Mouse (Mus musculus) embryonic stem cell, embryonic (primary cell): ENCODE measurements around the gene Fhad1.

Source experiments
- CTCF ChIA-PET, 4 experiments: fragments of 300-600 bp in 2 of 4; fragments of 350-600 bp in 2 of 4; sonication (Branson Sonifier 250); formaldehyde crosslinking; loops; one replicate each; lab custom pipeline; 2022; ENCODE audit warnings: inconsistent platforms in 2 of 4; lab: Charles Lee
- POLR2A ChIA-PET, 4 experiments: fragments of 300-600 bp in 2 of 4; fragments of 350-600 bp in 2 of 4; sonication (Branson Sonifier 250); formaldehyde crosslinking; loops; one replicate each; lab custom pipeline; 2022; ENCODE audit warnings: antibody characterized with exemption in 4 of 4, inconsistent platforms in 1 of 4; lab: Charles Lee

Fhad1 gene

GRCm38 (mm10) chr4:142008206-142008605, 6.7 kb downstream of the Fhad1 start:
- CTCF ChIA-PET: interaction anchor here in 2 of 4 experiments (0.6 to 1.7 kb wide), 4 partner anchors 10 to 1341 kb away, joined by 3 to 4 read pairs (median 3); no protein-coding TSS in a partner anchor
- POLR2A ChIA-PET: interaction anchor here in 3 of 4 experiments (0.5 to 10.3 kb wide), 7 partner anchors 35 to 1305 kb away, joined by 3 to 92 read pairs (median 3); no protein-coding TSS in a partner anchor

DNA sequence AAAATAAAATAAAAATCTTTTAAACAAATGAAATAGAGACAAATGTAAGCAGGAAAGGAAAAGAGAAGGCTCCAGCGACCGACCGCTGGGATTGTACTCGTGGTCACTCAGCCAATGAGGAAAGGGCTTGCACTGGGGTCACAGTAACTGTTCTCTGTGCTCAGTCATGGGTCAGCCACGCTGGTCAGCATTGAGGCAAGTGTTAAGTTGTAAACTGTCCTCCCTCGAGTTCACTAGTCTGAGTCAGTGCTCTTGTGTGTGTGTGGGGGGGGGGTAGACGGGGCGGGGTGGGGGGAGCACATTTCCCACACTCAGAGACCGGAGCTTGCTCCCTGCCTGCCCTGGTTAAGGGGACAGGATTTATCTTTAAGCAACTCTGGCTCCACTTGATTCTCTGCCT, 14.3 kb downstream of the Fhad1 start:
- ChIA-PET POLR2A (interaction anchor here in 1 of 4 experiments (0.9 kb wide), 1 partner anchor 70 kb away, joined by 3 read pairs; no protein-coding TSS in a partner anchor), CTCF (interaction anchor here in 1 of 4 experiments (0.6 kb wide), 1 partner anchor 636 kb away, joined by 8 read pairs; no protein-coding TSS in a partner anchor)

GRCm38 (mm10) chr4:141999494-142000074, 15.3 kb downstream of the Fhad1 start:
- CTCF ChIA-PET: interaction anchor here (0.6 to 1.7 kb wide), 7 partner anchors 8 to 219 kb away, joined by 3 to 8 read pairs (median 3); partner anchors contain the start of gene Fhad1 (in 1 of the 4)
- POLR2A ChIA-PET: interaction anchor here in 3 of 4 experiments (0.6 to 2.5 kb wide), 11 partner anchors 11 to 1328 kb away, joined by 3 to 9 read pairs (median 3); partner anchors contain the start of gene Fhad1 (in 1 of the 3)

DNA sequence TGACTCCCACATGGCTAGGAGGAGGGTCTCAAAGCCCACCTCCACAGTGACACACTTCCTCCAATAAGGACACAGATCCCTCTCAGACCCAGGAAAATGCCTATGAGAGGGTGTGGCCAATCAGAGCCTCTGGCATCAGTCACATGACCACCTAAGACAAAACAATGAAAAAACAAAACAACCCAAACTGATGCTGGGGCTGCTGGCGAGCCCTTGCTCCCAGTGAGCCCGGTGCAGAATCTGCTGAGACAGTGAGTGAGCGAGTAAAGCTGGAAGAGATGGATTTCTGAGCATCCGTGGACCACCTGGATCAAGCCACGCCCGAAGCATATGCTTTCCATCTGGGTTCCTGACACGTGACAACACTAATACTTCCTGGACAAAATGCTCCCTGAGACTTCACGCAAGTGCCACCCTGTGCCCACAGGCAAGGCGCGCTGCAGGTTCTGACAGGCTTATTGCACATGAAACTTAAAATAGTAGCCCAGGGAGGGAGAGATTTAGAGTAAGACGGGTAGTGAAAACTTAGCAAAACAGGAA, 16.5 kb downstream of the Fhad1 start:
- POLR2A ChIA-PET: interaction anchor here in 2 of 4 experiments (0.7 to 2.5 kb wide), 10 partner anchors 15 to 157 kb away, joined by 3 to 9 read pairs (median 3); partner anchors contain the start of gene Fhad1 (in 2 of the 2)
- CTCF ChIA-PET: interaction anchor here in 1 of 4 experiments (1.6 to 1.7 kb wide), 2 partner anchors 9 to 17 kb away, joined by 4 read pairs; partner anchors contain the start of gene Fhad1

GRCm38 (mm10) chr4:141996880-141997279, 18.0 kb downstream of the Fhad1 start:
- ChIA-PET POLR2A (interaction anchor here in 2 of 4 experiments (0.6 to 1.3 kb wide), 2 partner anchors 14 to 142 kb away, joined by 3 read pairs; no protein-coding TSS in a partner anchor), CTCF (interaction anchor here in 1 of 4 experiments (0.6 kb wide), 1 partner anchor 10 kb away, joined by 3 read pairs; no protein-coding TSS in a partner anchor)

DNA sequence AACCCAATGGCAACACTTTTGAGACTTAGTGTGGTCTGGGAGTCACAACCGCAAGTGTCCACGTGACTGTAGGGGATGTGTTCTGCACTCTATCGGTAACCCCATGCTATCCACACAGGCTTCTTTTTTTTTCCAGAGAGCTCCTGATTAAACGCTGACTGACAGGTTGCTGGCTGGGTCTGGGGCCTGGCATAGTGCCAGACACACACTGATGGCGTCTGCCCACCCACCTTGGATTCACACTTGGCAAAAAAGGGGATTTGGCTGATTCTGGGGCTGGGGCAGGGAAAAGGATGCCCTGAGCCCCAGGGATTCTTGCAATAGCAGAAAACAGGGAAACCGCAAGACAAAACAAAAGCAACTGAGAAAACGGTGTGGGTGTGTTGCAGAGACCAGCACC, 18.8 kb downstream of the Fhad1 start:
- CTCF ChIA-PET: no interaction called here
- POLR2A ChIA-PET: interaction anchor here in 1 of 4 experiments (0.6 to 1.0 kb wide), 3 partner anchors 74 to 142 kb away, joined by 3 read pairs; no protein-coding TSS in a partner anchor

- CTCF ChIA-PET: interaction anchor here in 3 of 4 experiments (0.6 to 1.7 kb wide), 9 partner anchors 8 to 404 kb away, joined by 3 to 6 read pairs (median 4); no protein-coding TSS in a partner anchor
- POLR2A ChIA-PET: interaction anchor here (0.6 to 1.9 kb wide), 20 partner anchors 9 to 355 kb away, joined by 3 to 11 read pairs (median 4); partner anchors contain the start of genes Fhad1 (in 1 of the 4) and Tmem51 (in 1 of the 4)
Measured at GRCm38 (mm10) chr4:141994062-141994471, 20.8 kb downstream of the Fhad1 start.

- CTCF ChIA-PET: interaction anchor here in 3 of 4 experiments (0.5 to 1.7 kb wide), 14 partner anchors 10 to 781 kb away, joined by 3 to 8 read pairs (median 4); no protein-coding TSS in a partner anchor
- POLR2A ChIA-PET: interaction anchor here in 3 of 4 experiments (0.6 to 1.9 kb wide), 20 partner anchors 9 to 174 kb away, joined by 3 to 11 read pairs (median 4); partner anchors contain the start of genes Fhad1 (in 1 of the 3) and Tmem51 (in 1 of the 3)
Measured at GRCm38 (mm10) chr4:141993347-141994061, 21.4 kb downstream of the Fhad1 start.

DNA sequence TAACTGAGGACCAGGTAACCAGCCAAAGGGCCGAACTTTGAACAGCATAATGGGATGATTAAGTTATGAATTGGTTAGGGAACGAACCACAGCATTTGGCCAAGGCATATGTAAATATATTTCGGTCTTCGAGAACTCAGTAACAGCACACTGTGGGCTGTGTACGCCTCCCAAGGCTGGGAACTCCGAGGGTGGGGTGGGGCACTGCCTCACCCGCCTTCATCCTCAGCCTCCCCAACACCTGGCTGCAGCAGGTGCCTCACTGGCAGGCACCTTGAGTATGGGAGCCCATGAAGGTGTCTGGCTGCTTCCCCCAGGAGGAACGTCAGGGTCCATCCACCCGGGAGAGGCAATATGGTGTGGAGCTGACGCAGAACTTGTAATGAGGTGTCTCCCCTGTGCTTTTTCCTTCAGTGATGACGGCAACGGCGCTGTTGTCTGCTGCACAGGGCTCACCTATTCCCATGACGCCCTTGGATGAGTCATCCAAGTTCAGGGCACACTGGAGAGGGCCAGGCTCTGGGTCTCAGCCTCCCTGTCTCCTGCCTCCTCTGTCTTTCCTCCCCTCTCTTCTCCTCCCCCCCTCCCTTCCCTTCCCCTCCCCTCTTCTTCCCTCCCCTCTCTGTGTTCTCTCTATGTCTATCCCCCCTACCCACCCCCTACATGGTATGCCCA, 22.2 kb downstream of the Fhad1 start:
- CTCF ChIA-PET: interaction anchor here in 1 of 4 experiments (0.8 to 0.9 kb wide), 2 partner anchors 9 to 563 kb away, joined by 3 to 8 read pairs; no protein-coding TSS in a partner anchor
- POLR2A ChIA-PET: interaction anchor here in 2 of 4 experiments (0.7 to 1.4 kb wide), 4 partner anchors 9 to 92 kb away, joined by 3 to 5 read pairs (median 4); partner anchors contain the start of gene Tmem51 (in 1 of the 2)

- ChIA-PET CTCF (interaction anchor here in 1 of 4 experiments (0.7 kb wide), 1 partner anchor 133 kb away, joined by 4 read pairs; no protein-coding TSS in a partner anchor), POLR2A (no interaction called here)
Measured at GRCm38 (mm10) chr4:141988178-141988577, 26.7 kb downstream of the Fhad1 start.

DNA sequence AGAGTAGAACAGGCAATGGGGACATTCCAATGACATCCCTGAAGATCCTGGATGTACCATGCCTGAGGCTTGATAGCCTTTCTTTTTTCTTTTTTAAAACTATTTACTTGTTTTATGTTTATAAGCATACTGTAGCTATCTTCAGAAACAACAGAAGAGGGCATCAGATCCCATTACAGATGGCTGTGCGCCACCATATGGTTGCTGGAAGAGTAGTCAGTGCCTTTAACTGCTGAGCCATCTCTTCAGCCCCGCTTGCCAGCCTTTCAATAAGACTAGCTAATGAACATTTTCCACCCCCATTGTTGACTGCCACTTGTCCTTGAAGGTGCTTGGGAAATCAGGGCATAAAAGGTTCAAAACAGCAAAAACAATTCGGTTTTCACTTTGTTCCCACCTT, 31.2 kb downstream of the Fhad1 start:
- CTCF ChIA-PET: interaction anchor here in 3 of 4 experiments (0.6 to 1.8 kb wide), 11 partner anchors 9 to 601 kb away, joined by 3 to 10 read pairs (median 3); partner anchors contain the start of gene Fhad1 (in 1 of the 3)
- POLR2A ChIA-PET: interaction anchor here in 3 of 4 experiments (0.5 to 1.3 kb wide), 6 partner anchors 8 to 282 kb away, joined by 3 to 4 read pairs (median 3); no protein-coding TSS in a partner anchor

DNA sequence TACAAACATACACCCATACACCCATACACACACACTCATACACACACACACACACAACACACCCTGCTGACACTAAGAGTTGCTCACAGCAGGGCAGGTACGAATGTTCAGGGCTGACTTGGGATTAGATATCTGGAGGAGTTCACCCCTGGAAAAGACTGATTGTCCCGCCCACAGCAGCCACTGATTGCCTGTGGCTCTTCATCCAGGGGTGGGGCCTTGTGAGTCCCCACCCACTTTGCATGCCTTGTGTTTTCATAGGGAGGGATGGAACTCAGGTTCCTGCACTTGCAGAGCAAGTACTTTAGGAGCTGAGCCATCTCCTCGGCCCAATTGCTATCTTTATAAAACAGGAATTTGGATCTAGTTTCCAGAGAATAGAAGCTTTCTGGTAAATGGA, 33.4 kb downstream of the Fhad1 start:
- ChIA-PET POLR2A (interaction anchor here in 1 of 4 experiments (0.5 to 1.0 kb wide), 5 partner anchors 13 to 280 kb away, joined by 3 to 6 read pairs (median 3); no protein-coding TSS in a partner anchor), CTCF (no interaction called here)

DNA sequence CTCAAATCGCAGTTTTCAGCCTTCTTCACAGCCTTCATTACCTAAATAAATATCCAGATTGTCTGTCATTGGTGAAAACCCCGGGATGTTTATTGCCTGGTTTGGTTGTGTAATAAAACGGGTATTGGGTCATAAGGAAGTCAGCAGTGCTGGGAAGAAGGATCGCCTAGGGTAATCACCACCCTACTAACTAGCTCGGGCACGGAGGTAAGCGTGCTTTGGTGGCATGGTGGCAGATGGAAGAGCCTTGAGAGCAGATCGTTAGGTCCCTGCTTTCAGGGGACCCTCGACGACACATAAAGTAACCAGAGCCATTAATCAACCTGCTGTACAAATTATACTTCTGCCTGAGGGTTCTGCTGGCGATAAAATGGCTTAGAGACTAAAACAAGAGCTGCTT, 36.3 kb downstream of the Fhad1 start:
- ChIA-PET POLR2A (no interaction called here), CTCF (interaction anchor here in 1 of 4 experiments (1.4 kb wide), 1 partner anchor 27 kb away, joined by 4 read pairs; no protein-coding TSS in a partner anchor)

DNA sequence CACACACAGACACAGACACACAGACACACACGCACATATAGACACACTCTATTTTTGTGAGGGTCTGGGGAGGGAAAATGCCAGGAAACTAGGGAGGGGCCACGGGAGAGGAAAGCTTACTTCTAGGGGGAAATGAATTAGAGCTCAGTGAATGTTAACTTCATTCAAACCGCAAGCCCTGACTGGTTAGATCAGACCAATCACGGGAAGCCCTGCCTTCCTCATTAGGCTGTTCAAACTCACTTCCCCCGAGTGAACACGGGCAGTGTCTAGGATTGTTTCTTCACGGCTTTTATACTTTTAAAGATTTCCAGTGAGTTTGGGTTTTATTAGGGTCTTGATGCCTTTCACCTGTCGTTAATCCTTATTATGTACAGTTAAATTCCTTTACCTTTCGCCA, 37.5 kb downstream of the Fhad1 start:
- POLR2A ChIA-PET: no interaction called here

DNA sequence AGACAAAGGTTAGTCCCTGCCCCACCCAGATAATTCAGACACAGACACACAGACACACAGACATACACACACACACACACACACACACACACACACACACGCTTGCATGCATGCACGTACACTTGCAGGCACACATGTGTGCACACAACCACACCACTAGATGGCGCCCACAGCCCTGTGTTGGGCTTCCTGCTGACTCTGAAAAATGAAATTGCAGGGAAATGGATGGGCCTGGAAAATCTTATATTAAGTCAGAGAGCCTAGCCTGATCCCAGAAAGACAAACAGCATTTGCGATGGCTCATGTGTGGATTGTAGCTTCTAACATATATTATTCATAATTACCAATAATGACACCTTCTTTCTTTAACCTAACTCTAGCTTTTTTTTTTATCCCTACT, 38.7 kb downstream of the Fhad1 start:
- CTCF ChIA-PET: interaction anchor here (0.5 to 2.1 kb wide), 21 partner anchors 9 to 1359 kb away, joined by 3 to 9 read pairs (median 3); no protein-coding TSS in a partner anchor
- POLR2A ChIA-PET: interaction anchor here in 1 of 4 experiments (1.4 kb wide), 1 partner anchor 27 kb away, joined by 4 read pairs; no protein-coding TSS in a partner anchor

More for the DNA sequence above, 37.5 kb downstream of the Fhad1 start:
- CTCF ChIA-PET: interaction anchor here in 2 of 4 experiments (1.0 to 2.0 kb wide), 5 partner anchors 22 to 437 kb away, joined by 3 to 7 read pairs (median 4); no protein-coding TSS in a partner anchor

GRCm38 (mm10) chr4:141964575-141964974, 50.3 kb downstream of the Fhad1 start:
- CTCF ChIA-PET: interaction anchor here in 3 of 4 experiments (0.5 to 2.3 kb wide), 8 partner anchors 9 to 285 kb away, joined by 3 to 9 read pairs (median 4); no protein-coding TSS in a partner anchor

More at GRCm38 (mm10) chr4:141964575-141964974, 50.3 kb downstream of the Fhad1 start:
- POLR2A ChIA-PET: interaction anchor here in 3 of 4 experiments (0.6 to 0.9 kb wide), 3 partner anchors 104 to 371 kb away, joined by 3 to 6 read pairs (median 4); no protein-coding TSS in a partner anchor
